Mouse (Mus musculus): ENCODE results near the gene Gtsf2.
"Not testable (repeated sequence)": the region's sequence is repeated elsewhere in the genome, so short reads cannot be mapped to it uniquely, and the experiment has no call there.

The Gtsf2 gene

DNA sequence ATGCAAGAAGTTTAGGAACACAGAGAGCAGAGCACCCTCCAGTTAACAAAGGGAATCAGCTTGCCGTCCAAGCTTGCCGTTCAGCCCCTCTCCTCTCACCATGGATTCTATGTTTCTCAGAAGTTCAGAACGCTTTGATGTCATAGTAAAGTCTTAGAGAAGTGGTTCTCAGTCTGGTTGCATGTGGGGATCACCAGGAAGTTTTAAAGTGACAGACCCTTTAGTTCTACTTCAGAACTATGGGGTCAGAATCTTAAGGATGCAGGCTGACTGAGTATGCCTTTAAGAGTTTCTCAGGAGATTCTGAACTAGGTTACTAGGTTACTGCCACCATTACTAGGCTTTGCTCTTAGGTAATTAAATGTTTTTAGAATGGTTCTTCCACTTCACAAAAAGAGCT is at the start of gene Gtsf2:
Gene Gtsf2 (minus strand): TSS at position 101 of the 400 bp plus-strand sequence.
- DNase-seq: no peak

DNA sequence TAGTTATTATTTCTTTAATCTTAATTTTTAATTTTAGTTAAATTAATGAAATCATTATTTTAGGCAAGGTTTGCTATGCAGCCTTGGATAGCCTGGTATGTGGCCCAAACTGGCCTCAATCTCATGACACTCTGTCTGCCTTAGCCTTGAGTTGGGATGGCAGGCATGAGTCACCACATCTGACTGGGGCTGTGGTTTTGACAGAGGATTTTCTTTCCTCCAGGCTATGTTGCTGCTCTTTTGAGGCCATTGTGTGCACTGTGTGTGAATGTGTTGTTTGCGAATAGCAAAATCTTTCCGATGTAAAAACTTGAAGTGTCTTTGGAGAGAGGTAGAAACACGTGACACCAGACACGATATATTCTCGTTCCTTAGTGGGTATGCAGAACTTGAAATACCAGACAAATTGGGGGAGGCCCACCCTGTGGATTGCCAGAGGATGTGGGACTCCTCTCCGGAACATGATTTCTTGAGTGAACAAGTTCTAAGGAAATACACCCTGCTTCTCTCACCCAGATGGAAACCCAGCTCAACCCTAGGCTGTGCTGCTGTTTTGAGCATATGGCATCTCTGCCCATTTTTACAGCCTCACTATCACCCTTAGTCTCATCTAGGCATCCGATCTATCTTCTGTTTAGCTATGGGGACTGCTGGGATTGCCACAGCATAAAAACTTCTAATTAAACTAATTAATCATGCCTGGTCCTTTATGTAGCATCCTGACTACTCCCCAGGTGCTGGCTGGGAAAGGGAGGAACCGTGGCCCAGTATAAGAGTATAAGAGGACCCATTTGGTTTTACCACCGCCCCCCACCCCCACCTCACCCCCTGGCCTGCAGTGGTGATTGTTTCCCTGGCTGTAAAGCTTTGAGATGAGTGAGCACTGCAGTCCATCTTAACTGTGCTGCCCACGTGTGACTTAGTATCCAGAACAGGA is 48.2 kb upstream of the Gtsf2 start:
- DNase-seq: no peak

DNA sequence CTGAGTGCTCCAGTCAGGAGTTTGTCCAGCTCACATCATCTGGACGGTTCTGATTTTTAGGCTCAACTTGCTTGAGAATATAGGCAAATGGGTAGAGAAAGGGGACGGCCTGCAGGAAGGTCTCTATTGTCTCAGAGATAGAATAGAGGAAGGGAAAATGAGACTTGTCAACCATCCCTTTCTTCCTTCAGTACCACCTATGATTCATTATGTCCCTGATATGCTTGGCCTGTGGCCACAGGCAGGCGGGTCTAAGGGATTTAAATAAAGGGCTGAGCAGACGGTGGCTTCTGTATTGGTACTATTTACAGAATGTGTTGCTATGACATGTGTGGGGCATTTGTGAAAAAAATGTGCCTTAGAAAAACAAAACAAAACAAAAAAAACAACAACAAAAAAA is 40.1 kb upstream of the Gtsf2 start:
- DNase-seq: no peak

DNA sequence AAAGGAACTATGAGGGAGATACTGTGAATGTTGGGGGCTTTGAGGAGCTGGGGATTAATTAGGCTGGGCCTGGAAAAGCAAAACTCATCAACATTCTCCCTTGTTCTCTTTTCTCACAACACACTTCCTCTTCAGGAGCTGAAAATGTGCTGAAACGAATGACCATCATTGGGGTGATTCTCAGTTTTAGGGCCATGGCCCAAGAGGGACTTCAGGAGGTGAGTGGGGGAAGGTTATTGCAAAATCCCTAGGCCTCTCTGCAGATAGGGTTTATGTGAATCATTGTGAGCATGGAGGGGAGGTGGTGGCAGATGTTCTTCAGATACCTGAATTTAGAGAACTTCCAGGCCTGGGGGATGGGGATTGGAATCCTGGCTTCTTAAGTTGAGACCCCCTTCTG is 38.4 kb upstream of the Gtsf2 start:
- no peak for DNase-seq

DNA sequence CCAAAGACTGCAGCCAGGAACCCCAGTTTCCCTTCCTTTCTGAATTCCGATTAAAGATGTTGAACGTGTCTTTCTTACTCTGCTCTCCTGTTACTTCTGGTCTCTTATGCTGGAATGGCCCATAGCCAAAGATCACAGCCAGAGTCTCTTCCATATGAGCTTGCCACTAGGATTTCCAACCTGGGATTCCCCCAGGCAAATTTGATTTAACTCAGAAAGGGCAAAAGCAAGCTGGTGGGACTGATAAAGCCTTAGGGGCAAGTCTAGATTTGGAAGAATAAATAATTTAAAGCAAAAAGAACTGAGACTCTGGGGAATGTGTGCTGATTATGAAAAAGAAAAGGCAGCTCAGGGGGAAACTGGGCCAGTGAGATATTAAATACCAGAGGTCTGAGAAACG is 36.8 kb upstream of the Gtsf2 start:
- DNase-seq: no peak

DNA sequence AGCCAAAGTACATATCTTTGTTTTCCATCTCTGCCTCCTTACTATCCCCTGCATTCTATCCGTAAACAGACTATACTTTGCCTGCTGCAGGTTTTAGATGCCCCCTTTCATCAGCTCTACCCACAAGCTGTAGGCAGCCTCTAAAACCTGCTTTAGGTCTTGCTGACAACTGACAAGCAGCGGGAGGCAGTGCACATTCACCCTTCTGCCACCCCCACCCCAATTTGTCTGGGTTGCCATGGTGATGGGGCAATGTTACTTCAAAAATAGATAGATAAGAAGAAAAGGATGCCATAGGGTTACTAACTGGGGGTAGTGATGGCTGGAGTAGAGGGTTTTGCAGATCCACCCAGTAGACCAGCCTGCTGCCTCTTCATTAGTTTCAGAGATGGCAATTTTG is 36.2 kb upstream of the Gtsf2 start:
- DNase-seq: no peak

DNA sequence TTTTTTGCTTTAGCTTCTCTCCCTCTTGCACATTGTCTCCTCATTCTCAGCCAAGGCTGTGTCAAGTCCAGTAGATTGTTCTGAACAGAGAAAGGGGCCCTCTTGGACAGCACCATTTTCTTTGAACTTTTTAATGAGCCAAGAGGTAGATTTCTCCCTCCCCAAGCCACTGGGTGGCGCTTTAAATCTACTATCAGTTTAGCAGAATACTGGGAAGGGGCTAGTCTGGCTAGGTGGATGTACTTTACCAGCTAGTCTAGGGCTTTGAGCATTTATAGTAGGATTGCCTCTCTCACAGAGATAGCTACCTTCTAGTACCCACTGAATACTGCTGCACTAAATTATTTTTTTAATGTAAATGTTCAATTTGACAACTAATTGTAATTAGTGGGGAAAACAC is 34.2 kb upstream of the Gtsf2 start:
- DNase-seq: peak; percentile 84 to 86

DNA sequence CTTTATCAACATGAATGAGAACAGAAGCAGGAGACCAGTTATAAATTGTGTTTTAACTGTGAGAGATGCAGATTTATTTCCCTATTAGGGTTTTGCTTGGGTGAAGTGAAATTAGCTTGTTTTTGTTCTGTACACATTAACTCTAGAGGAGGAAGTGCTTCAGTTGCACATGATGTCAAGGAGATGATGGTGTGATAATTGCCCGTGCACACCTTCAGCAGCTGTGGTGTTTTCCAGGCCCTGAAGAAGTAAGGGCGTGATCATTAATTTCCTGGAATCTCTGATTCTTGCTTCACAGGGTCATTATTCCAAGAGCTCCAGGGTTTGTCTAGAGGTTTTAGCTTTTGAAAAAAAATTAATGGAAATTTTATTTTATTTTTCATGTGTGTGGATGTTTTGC is 31.9 kb upstream of the Gtsf2 start:
- no peak for DNase-seq

DNA sequence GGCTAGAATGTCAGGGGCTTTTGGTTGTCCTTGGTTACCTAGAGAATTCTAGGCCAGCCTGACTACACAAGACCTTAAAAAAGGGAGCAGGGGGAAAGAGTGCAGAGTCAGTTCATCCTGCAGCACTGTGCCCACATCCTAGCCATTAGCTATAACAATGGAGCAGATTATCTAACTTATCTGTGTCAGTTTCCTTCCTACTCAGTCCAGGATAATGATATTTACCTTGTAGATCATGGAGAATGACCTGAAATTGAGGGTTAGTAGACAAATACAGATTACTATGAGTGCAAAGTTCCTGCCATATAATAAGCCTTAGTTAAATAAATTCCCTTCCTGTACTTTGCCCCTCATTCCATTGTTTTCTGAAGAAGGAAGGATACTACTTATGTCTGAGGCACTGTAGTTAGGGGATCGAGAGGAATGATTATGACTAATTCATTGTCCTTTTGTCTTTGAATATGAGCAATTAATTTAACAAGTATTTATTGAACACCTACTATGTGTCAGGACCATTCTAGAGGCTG is 30.9 kb upstream of the Gtsf2 start:
- no peak for DNase-seq

DNA sequence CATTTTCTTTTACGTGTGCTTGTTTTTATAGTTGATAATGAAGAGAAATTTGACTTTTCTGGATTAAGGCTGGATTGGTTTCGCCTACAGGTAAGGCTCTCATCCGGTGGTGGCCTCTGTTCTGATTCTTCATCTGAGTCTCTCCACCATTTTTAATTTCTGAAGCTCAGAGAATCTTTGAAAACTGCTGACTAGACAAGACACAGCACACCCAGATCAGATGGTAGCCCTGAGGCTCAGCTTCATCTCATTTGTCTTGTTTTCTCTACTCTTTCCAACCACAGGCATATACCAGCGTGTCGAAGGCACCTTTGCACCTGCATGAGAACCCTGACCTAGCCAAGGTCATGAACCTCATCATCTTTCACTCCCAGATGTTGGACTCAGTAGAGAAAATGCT is 25.5 kb upstream of the Gtsf2 start:
- no peak for DNase-seq

DNA sequence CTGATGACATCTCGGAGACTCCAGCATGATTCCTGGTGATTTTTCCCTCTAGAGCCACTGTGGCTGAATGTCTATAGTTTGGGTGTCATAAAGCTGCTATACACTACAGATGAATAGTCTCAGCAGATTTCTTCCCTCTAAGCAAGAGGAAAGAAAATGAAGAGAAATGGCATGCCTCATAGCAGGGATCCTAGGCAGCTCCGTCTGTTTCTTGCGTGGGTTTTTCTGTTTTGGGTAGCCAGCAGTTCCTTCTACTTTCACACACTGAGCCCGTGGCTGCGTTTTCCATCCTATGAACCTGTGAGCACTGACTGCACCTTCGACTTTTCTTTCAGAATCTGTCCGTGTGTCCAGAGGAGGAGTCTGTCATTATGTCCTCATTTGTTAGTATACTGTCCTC is 24.9 kb upstream of the Gtsf2 start:
- DNase-seq: no peak

DNA sequence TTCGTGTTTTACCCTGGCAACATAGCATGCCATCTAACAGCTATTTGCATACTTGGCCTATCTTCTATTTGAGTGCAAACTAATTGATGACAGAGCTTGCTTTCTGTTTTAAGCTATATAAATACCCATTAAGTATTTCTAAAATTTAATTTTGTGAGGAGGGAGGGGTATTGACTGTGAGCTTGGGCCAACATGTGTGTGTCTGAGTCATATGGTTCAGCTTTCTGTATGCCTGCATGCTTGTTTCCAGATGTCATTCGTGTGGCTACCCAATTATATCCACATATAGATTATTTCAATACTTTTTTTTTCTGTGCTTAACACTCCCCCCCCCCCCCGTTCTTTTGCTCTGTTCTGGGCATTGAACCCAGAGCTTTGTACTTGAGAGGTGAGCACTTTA is 24.0 kb upstream of the Gtsf2 start:
- DNase-seq: no peak

DNA sequence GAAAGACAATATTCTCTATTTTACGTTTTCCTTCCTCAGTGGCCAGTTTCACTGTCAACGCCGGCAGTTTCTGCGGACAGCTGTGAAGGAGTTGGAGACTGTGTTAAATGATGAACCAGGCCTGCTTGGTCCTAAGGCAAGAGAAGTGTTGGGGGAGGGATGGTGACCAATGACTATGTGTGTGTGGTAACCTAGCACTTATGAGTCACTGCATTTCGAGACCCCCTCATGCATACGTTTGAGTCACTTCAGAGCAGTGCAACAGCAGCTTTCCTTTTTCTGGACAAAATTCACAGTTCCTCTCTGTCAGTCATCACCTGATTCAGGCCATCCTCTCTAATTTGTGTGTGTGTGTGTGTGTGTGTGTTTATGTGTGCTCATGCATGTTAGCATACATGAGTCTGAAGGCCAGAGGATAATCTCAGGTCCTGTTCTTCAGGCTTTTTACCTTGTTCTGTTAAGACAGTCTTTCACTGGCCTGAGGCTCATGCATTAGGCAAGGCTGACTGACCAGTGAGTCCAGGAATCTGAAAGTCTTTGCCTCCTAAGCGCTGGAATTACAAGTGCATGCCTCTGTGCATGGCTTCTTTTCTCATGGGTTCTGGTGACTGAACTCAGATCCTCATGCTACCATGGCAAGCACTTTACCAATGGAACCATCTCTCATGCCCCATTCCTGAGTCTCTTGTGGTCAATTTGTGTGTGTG is 23.4 kb upstream of the Gtsf2 start:
- DNase-seq: no peak

DNA sequence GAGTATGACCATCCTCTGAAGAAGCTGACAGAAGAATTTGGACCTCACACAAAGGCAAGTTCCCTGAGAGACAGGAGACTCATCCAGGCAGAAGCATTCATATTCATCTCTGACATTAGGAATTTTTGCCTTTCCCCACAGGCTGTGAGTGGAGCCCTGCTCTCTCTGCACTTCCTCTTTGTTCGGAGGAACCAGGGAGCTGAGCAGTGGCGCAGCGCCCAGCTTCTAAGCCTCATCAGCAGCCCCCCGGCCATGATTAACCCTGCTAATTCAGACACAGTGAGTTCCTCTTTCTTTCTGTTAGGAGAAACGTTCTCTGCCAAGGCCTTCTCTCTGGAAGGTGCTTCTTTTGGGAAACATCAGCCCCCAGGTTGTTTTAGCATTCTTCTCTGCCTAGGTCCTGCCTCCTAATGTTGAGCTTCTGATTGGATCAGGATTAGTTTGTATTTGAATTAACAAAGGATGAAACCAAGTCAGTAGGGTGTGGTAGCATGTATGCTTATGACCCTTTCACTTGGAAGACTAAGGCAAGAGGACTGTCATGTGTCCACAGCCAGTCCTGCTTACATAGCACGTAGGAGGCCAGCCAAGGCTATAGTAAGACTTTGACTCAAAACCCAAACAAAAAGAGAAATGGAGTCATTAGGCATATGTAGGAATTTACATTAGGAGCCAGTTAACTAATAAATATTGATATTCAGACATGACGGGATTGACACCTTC is 14.4 kb upstream of the Gtsf2 start:
- DNase-seq: peak; percentile 57 to 66

DNA sequence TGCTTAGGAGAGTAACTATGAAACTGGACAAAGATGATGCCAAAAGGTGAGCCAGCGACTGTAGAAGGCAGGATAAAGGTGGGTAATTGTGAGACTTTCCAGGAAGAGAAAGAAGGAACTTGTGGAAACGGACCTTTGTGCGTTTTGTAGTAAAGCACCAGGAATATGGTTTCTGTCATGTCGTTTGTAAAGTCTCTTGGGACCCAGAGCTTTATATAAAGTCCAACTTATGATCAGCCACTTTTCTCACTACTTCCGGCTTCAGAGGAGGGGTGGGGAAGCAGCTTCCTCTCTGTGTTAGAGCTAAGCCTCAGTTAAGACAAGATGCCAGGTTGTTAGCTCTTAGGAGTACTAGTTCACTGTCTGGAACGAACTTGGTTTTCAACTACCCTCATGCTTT is 6.2 kb upstream of the Gtsf2 start:
- no peak for DNase-seq

DNA sequence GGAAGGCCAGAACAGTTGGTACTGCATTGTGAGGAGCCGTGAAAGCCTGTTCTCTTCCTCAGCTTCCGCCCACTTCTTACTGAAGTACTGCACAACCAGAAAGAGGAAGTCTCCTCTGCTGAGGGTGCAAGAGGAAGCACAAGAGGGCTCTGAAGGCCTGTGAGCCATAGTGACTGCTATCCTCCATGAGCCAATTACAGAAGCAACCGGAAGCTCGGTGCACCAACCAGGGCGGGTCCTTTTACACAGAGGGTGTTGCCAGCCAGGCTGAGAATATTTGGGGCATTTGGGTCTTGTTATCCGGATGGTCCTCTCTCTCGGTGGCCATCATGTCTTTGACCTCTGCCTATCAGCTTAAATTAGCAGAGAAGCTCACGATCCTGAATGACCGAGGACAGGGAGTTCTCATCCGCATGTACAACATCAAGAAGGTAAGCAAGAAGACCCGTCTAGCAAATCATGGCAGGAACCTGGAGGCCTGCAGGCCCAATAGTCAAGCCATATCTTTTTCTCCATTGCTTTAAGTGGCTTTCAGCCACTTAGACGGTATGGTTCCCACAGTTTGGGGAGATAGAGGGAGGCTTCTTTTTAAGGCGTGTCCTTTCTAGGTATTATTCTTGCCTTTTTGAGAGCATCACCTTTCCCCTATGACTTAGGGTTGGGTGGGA is 5.4 kb upstream of the Gtsf2 start, which contains the start of gene Nckap1l:
Gene Nckap1l (plus strand): TSS at position 244 of the 668 bp plus-strand sequence.
- DNase-seq: no peak

DNA sequence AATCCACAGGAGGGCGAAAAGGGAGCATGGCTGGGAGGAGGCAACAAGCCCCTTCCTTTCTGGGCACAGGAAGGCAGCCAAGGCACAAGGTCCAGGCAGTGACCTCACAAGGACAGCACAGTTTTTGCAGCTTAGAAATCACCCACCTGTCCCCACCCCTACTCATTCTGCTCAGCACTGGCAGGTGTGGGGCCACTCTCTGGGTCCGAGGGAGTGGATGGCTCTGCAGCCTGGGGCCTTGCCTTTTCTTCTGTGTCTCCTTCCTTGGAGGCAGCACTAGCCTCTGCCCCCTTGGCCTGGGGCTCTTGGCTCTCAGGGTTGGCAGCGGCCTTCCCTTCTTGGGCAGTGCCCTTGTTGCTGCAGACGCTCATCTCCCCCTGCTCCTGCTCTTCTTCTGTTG is 2.3 kb downstream of the Gtsf2 start:
- not testable (repeated sequence) for DNase-seq

DNA sequence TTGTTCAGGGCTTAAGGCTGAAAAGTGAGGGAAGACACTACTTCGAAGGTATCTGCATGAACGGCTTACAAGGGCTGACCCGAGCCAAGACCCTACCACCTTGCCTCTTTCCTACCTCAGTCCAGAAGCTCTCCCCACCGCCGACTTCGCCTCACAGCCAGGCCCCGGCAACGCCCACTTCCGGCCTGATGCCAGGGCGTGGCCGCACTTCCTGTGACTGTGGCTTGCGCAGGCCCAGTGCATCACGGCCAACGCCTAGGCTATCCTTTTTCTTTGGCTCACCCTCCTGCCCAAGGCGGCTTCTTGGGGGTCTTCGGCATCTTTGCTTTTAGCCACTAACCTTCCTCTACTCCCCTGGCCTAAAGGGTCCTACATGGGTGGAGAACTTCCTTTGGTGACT is 18.0 kb downstream of the Gtsf2 start, which contains the start of gene Gtsf1:
Gene Gtsf1 (minus strand): TSS at position 230 of the 400 bp plus-strand sequence.
- no peak for DNase-seq

DNA sequence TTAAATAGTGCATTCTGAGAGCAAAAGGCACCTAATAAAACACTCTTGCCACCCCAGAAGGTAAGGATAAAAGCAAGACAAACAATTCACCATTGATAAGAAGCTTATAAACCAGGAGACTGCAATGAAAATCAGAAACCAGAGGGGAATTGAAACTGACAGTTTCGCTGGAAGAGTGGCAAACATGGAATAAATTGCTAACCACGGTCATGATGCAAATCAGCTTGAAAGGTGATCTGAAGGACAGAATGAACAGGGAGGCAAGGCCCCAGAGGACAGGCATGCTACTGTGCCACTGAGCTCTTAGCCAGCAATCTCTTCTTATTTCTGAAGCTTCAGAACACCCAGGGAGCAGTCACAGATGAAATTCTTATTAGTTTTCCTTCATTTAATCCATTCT is 21.3 kb downstream of the Gtsf2 start:
- no peak for DNase-seq

DNA sequence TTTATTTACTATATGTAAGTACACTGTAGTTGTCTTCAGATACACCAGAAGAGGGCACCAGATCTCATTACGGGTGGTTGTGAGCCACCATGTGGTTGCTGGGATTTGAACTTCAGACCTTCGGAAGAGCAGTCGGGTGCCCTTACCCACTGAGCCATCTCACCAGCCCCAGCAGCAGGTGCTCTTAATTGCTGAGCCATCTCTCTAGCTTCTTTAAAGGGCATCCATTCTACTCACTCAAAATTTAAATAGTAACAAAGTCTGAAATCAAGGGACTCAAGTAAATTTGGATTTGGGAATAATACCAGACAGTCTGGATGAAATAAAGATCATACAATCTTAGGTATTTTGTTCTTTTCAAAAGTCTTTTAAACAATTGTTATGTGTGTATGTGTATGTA is 42.7 kb downstream of the Gtsf2 start:
- not testable (repeated sequence) for DNase-seq

DNA sequence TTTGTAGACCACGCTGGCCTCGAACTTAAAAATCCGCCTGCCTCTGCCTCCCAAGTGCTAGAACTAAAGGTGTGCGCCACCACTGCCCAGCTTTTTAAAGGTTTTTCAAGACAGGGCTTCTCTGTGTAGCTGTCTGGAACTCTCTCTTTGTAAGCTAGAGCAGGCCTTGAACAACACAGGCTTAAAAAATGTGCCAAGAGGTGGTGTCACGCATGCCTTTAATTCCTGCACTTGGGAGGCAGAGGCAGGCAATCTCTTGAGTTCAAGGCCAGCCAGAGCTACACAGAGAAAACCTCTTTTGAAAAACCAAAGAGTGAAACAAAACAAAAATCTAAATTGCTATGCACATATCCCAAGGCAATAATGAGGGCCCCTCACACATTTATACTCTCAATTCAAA is 46.9 kb downstream of the Gtsf2 start:
- no peak for DNase-seq

DNA sequence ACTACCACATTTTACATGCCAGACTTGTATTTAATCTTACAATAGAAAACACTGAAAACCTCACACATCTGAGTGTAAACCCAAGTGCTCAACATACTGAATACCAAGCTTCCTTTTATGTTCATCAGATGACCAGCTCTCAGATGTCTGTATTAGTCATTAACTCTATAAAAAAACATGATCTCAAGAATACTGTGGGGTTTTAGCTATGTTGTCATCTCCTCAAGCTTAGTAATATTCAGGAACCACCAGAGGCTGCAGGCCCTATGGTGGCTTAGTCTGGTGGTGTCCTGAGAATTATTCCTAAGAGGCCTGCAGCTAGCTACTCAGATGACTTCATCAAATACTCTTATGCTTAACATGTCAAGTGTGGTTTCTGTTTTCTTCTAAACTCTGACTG is 54.7 kb downstream of the Gtsf2 start:
- no peak for DNase-seq
